Mouse (Mus musculus) induced T-regulatory cell, adult 2 months (primary cell): ENCODE data around the gene Samhd1.

Experiments used
- DNase-seq: peaks from one replicate; pipeline ENCODE4 v3.0.0-alpha.2; 2012; ENCODE audit warnings: low read depth

Samhd1 gene

DNA sequence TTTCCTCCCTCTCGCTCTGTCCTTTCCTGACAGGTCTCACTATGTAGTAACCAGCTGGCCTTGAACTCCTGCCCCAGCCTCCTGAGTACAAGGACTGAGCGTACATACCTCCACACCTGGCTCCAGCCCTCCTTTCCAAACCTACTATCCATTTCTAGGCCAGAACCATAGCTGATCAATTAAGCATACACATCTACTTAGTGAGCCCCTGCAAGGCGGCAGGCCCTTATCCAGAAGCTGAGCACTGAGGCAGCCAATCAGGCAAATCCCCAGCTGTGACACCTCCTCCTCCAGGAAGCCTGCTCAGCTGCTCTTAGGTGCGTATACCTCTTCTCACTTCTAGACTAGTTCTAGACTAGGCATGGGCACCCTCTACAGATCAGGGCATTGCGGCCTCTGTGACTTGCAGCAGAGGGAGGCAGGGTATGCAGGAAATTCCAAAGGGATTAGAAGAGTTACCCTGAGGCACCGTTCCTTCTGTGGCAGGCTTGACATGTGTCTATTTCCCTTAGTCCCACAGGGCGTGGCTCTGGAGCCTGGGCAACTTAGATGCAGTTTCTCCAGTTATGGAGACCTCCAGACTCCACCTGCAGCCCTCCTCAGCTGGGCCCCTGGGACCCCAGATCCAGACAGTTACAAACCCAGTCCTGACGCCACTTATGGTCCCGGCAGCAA, 62.6 kb downstream of the Samhd1 start:
- no peak for DNase-seq

DNA sequence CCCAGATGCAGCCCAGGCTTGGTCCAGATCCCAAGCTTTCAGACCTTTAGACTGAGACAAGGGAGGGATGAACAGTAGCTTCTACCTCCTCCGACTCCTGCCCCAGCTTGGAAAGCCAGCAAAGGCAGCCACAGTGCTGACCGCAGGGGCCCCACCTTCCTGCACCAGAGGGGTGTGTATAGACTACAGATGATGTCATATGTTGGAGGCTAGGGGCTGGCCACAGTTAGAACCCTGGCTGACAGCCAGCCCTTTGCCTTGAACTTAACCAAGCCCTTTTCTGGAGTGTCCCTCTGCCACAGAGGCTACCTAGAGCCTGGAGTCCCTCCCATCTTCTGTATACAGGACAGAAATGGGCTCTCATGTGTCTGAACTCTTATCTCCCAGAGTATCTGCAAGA, 63.5 kb downstream of the Samhd1 start:
- DNase-seq: peak; percentile 47

DNA sequence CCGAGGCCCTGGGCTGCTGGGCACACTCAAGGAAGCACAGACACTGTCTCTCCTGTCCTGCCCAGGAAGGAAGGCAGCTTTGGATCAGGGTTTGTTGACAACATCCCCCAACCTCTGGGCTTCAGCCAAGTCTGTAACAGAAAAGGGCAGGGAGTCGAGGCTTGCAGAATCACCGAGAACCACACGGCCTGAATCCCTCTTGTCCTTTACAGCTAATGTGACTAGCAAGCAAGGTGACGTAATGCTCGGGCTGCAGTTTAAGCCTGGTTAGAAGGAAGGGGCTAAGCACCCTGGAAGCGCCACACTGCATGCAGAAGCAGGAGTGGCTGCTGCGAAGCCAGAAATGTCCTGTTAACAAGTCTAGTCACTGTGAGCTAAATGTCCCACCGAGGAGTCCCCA, 64.7 kb downstream of the Samhd1 start:
- DNase-seq: no peak

DNA sequence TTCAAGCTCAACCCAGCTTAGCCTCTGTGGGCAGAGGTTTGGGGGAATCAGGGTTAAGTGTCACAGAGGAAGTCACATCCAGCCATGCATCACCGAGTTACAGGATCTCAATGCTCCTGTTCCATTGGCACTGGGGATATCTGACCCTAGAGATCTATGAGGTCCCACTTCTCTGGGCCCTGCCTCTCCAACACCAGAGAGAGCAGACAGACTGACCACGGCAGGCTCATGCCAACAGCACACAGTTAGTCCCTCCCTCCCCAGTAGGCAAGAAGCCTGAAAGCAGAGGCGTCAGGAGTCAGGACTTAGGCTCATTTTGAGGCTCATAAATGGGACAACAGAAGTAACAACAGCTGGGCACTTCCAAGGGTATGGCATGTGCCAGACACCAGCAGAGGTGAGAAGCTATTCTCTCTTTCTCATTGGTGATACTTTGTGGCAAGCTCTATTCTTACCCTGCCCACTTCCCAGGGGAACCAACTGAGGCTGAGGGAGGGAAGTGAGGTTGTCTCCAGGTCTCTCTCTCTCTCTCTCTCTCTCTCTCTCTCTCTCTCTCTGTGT, 65.2 kb downstream of the Samhd1 start:
- no peak for DNase-seq

DNA sequence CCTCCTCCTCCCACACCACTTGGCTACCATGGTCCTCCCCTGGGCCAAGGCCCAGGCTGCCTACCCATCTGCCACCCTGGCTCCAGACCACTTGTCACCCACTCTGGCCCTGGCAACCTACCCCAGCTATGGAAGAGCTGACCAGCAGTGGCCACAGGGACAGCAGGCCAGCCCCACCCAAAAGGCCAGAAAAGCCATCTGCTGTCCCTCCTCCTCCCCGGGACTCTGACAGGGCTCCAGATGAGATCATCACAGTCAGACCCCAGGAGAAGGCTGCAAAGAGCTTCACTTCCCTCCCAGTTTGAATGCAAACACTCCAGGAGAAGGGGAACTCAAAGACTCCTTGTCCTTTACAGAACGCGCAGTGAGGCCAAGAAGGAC, 65.7 kb downstream of the Samhd1 start:
- DNase-seq: no peak

DNA sequence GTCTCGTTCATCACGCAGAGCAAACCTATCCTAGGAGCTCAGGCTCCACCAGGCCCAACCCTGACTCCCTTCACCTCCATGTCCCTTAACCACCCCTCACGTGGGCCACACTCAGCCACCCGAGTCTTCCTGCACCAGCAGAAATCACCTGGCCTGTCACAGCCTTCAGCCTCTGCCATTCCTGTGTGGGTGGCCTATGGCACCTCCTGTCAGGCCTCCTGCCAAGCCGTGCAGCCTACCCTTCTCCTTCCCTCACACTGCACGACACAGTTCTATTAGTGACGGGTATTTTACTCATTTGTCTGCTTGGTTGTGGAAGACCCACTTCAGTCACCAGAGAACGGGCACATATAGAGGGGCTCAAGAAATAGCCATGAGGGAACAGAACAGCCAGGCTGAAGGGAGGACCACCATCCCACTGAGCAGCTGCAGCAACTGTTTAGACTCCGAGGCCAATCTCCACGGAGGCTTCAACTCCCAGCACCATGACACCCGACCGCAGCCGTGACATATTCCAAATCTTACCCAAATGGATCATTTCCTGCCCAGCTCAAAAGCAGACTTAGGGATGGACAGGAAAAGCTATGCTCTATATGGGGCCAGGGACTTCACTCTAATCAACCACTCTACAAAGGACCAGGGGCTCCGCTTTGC, 66.2 kb downstream of the Samhd1 start:
- DNase-seq: no peak

DNA sequence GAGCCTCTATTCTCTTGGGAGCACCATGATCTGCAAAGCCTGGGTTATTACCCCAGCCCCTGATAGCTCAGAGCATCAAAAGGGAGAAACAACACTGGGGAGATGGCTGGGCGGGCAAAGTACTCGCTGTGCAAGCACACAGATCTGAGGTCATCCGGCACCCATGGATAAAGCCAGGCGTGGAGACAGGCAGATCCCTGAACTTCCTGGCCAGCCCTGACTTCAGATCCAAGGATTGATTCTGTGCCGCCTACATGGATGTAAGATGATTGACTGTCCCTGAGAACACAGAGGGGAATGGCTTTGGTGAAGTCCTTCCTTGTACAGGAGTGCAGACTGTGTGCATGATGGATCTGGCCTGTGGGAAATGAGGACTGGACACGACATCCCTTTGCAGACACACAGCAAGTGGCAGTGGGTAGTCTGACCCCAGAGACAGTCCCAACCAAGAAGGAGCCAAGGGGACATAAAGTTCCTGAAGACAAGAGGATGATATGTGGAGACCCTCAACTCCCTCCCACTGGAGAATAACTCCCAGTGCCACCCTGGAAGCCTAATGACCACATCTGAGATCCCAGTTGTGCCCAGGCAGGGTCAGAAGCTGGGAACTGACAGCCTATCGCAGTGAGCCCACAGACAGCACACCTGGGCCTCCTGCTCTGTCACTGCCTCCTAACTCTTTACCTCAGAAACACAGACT, 68.2 kb downstream of the Samhd1 start:
- no peak for DNase-seq

DNA sequence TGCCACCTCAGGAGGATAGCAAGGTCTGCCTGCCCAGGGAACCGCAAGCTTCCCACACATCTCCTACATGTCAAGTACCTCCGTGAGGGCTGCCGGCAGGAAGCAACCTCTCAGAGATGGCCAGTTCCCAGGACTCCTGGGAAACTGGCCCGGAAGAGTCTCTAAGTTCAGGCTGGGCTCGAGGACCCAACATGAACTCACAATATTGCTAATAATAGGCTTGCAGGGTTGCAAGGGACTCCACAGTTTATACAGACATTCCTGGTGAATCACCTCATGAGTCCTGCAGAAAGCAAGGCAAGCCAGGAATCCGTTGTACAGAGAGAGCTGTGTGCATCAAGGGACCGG, 69.2 kb downstream of the Samhd1 start:
- DNase-seq: no peak

DNA sequence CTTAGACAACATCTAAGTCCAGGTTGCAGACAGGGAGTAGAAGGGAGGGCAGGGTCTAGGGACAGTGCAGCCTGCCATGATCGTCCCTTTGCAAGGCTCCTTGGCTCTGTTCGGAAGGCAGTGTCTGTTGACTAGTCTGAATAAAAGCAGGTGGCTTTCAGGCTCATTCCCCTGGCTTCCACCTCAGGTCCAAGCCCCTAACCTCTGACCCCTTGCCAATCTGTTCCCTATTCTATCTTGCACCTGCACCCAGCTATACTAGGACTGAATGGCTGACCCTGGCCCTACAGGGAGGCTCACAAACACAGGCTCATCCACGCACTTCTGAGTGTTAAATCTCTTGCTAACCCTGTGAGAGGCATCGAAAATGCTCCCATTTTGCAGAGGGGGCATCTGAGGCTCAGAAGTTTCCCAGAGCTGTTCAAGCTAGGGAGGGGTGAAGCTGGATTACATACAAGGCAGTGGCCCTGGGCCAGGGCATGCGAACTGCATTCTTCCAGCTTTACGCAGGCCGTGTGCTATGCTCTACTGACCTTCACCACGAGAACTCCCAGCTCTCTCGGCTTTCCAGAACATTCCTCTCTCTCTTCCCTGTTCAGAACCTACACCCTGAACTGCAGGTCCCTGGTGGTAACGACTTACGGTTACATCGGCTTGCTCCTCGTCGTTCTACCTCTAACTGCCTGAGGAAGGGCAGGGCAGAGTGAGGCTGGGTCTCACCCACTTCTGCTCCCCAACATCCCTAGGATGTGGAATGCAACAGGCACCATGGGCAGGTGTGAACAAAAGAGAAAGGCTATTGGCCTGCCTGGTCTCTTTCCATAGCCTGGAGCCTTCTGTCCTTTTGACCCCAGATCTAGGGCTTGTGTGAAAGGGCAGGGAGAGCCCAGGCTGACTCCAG, 69.8 kb downstream of the Samhd1 start:
- no peak for DNase-seq

GRCm38 (mm10) chr2:157064136-157064535, 70.9 kb downstream of the Samhd1 start:
- DNase-seq: no peak

DNA sequence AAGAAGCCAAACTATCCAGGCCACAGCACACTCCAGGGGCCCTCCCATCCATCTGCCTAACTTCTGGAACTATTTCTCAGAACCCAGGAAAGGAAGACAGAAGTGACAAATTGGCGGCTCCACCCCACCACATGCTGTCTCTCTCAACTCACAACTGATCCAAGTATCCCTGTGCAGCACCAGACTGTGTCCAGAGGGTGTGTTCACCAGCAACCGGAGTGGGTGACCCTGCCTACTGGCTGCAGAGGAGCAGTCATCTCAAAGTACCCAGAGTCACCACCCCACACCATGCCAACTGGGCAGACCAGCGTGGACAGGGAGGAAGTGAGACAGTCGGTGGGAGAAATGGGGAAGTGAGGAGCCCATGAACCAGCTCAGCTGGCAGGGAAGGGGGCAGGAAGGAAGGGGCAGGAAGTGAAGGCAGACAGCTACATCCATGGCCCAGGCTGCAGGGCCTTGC, 71.8 kb downstream of the Samhd1 start:
- no peak for DNase-seq

DNA sequence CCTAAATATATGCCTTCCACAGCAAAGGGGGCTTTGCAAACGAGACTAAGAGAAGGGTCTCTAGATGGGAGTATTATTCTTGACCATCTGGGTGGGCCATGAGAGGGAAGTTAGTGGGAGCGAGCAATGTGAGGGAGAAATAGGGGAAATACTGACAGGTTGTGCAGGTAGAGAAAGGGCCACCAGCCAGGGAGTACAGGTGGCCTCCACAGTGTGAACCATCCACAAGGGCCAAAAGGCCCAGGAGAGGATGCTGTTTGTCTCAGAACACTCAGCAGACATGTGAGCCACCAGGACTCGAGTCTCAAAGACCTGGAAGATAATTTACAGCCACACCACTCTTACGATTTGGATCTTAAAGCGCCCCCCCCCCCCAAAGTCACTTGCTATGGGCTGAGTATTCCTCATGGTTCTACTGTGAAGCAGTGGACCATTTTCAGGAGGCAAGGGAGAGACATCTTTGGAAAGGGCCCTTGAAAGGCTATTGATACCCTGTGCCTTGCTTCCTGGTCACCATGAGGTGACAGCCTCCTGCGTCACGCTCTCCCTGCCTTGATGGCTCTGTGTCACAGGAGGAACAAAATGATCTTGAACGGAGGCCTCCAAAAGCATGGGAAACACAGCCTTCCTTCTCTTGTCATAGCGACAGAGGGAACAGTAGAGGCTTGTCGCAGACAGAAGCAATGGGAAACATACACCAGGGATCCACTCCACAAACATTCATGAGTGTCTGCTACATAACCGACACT, 74.3 kb downstream of the Samhd1 start:
- no peak for DNase-seq

DNA sequence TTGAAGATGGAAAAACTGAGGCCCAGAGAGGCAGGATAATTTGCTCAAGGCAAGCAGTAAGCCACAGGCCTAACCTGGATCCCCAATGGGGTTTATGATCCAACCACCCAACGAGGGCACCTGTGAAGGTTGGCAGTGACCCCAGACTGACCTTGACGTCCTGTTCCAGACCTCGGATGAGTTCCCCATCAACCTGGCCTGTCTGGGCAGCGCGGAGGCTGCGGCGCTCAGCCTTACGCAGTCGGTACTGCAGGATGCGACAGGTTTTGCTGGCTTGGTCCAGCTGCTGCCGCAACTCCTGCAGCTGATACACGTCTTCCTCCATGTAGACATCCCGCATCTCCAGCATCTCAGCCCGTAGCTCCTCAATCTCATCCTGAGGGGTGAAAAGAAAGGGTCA, 75.0 kb downstream of the Samhd1 start:
- DNase-seq: no peak

- DNase-seq: no peak
Measured at GRCm38 (mm10) chr2:157059166-157059565, 75.9 kb downstream of the Samhd1 start.

GRCm38 (mm10) chr2:157058342-157058998, 76.6 kb downstream of the Samhd1 start:
- no peak for DNase-seq

GRCm38 (mm10) chr2:157057758-157058157, 77.3 kb downstream of the Samhd1 start:
- no peak for DNase-seq

GRCm38 (mm10) chr2:157057186-157057585, 77.9 kb downstream of the Samhd1 start:
- no peak for DNase-seq

DNA sequence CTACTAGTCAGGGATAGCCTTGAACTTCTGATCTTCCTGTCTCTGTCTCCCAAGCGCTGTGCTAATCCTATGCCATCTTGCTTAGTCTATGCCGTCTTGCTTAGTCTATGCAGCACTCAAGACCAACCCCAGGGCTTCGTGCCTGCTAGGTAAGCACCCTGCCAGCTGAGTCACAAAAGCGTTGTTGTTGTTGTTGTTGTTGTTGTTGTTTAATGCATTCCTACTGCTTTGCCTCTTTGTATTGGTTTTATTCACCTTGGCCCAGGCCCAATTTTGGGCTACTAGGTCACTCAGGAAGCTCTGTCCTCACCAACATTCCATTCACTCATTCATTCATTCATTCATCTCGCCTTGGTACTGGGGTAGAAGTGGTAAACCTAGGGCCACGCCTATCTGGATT, 79.3 kb downstream of the Samhd1 start:
- DNase-seq: no peak

GRCm38 (mm10) chr2:157054816-157055215, 80.2 kb downstream of the Samhd1 start:
- no peak for DNase-seq

GRCm38 (mm10) chr2:157054297-157054696, 80.8 kb downstream of the Samhd1 start:
- no peak for DNase-seq

GRCm38 (mm10) chr2:157053787-157054186, 81.3 kb downstream of the Samhd1 start:
- no peak for DNase-seq
